Mouse (Mus musculus) ES-E14 (cell line): ENCODE measurements around the gene Gm9913.

Experiments
- CHD2 ChIP-seq: IDR thresholded peaks from 2 replicates; pipeline ENCODE4 v1.6.1; 2014; ENCODE audit warnings: mild to moderate bottlenecking, low read depth, low read length, inconsistent platforms
- HCFC1 ChIP-seq: IDR thresholded peaks from 2 replicates; pipeline ENCODE4 v1.6.1; 2012; ENCODE audit warnings: low read length, inconsistent platforms, borderline replicate concordance; ENCODE audit not compliant: insufficient read depth
- MAFK ChIP-seq: IDR thresholded peaks from 2 replicates; pipeline ENCODE4 v1.6.1; 2014; ENCODE audit warnings: mild to moderate bottlenecking, low read depth, low read length, inconsistent platforms; ENCODE audit not compliant: insufficient read depth
- ZC3H11A ChIP-seq: IDR thresholded peaks from 2 replicates; pipeline ENCODE4 v1.6.1; 2012; ENCODE audit warnings: low read depth, mild to moderate bottlenecking, inconsistent platforms, low read length, borderline replicate concordance

- TF ChIP-seq HCFC1 (no peak), MAFK (no peak), ZC3H11A (no peak), CHD2 (no peak)
Observed at GRCm38 (mm10) chr2:125515291-125516057, 10.6 kb downstream of the Gm9913 start.
